Mouse (Mus musculus) frontal cortex, adult 2 months (tissue): ENCODE results near the gene Asap3. TPM values are rescaled to one million over a fixed set of nuclear protein-coding genes. Genes with fewer than 3 reads are reported as not detected.
A peak's percentile ranks its signal among the peaks of the same experiment; 100 is the strongest.

Experiments used
- DNase-seq, 2 experiments: peaks; one replicate each; pipeline ENCODE4 v3.0.0; 2022; ENCODE audit warnings: low spot score in 1 of 2; ENCODE audit errors: extremely low spot score in 1 of 2
- polyA plus RNA-seq: library from polyadenylated mRNA; depleted of rRNA; stranded (reverse); fragments of >200 nt; gene quantifications from 2 replicates; pipeline ENCODE4 v1.2.3, GENCODE M21; 2012; rRNA removed

Gene Asap3
- polyA plus RNA-seq: 4.3 and 4.6 TPM in 2 replicates

DNA sequence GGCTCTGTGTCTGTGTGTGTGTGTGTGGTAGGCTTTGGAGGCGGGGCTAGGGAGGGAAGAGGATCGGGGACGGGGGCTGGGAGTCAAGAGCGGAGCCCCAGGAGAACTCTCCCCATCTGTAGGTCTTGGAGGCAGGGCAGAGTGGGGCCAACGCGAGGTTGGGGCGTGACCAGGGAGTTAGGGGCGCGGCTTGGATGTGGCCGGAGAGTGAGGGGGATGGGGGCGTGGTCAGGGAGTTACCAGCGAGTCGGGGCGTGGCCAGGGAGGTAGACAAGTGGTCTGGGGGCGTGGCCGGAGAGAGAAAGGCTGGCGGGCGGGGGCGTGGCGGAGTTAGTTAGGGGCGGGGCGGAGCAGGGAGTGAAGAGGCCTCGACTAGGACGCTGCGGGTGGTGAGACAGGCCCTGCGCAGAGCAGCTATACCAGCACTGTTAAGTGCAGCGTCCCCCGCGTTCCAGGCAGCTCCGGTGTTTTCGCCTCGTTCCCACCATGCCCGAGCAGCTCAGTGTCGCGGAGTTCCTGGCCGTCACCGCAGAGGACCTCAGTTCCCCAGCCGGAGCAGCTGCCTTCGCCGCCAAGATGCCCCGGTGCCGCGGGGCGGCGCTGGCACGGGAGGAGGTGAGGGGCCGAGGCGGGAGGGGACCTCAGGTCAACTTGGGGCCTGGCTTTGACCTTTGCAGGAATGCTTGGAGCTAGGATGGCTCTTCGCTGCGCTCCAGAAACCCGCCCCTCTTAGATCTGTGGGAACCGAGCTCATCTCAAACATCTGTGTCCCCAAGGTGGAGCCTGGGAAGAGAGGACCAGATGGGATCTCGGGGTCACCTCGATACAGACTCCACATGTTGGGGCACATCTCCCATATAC lies at the start of gene Asap3:
Asap3 (plus strand) TSS at position 333 of the 861 bp plus-strand sequence.
- DNase-seq: peak; percentile 67 to 83

GRCm38 (mm10) chr4:136158498-136158897 lies 47.7 kb upstream of the Asap3 start:
- DNase-seq: no peak

- DNase-seq: peak; percentile 57 to 88
Measured at GRCm38 (mm10) chr4:136159802-136160397, 46.3 kb upstream of the Asap3 start.

DNA sequence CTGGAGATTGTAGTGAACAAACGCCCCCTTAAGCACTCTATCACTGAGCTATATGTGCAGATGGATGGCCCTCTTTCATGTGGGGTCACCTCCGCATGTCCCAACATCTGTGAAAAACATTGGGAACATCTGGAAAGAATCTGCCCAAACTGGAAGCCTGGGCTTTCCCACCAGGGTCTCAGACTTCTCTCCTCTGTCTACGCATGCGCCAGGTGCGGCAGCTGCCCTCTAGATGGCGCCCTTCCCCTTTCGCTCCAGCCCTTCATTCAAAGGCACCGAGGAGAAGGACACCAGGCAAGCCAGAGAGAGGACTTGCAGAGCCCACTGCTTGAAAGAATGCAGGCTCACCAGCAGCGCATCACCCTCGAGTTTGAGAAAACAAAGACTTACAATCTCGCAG lies 42.7 kb upstream of the Asap3 start:
- peak; percentile 36 to 92 for DNase-seq

DNA sequence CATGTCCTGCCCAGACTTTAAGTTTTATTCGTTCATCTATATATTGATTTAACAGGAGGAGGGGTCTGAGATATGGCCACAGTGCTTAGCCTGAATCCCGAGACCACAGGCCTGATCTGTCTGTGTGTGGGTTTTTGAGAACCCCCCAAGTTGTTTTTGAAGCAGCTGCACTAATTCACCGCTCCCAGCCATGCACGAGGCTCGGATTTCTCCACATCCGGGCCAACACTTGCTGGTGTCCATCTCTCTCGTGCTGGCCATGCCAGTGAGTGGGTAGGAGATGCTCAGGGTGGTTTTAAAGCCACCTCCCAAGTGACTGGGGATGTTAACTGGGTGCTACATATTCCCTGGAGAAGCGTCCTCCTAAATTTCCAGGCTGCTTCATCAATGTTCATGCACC lies 41.2 kb upstream of the Asap3 start:
- DNase-seq: no peak

DNA sequence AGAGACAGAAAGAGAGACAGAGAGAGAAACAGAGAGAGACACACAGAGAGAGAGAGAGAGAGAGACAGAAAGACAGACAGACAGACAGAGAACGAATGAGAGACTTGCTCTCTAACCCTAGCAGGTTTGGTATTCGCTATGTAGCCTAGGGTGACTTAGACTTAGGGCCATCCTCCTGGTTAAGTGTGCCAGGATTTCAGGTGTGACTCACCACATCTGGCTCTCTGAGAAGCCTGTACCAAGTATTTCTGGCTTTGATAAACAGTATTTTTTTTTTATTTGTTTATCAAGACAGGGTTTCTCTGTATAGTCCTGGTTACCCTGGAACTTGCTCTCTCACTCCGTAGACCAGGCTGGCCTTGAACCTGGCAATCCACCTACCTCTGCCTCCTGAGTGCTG lies 38.5 kb upstream of the Asap3 start:
- no peak for DNase-seq

DNA sequence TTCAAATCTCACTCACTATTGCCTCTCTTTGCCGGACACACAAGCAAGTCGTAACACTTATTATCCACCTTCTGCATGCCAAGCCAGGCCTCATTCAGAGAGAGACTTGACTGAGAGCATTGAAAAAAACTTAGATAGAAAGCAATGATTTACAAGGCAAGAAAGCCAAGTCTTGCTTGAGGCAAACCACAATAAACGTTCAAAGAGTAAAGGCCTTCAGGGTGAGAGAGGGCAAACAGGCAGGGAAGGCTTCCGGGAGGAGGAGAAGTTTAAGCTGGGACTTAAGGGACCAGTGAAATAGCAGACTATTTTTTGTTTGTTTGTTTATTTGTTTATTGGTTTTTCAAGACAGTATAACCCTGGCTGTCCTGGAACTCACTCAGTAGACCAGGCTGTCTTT lies 35.8 kb upstream of the Asap3 start:
- DNase-seq: no peak

DNA sequence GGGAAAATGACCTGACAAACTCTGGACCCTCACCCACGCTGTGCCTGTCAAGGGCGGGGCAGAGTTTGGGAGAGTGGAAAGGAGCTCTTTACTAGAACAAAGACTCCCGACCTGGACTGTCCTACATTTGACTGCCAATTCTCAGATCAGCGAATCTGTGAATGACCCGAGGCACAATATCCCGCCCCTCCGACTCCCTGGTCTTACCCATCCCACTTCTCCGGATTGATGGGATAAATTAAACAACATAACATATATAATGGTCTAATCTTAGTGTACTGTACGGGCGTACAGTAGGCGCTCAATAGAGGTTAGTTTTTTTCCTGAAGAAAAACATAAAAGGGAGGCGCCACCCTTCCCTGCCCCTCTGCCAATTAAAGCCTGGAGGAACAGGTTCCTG lies 34.7 kb upstream of the Asap3 start:
- DNase-seq: no peak

- peak in 1 of 2 experiments; percentile 57 for DNase-seq
Measured at GRCm38 (mm10) chr4:136172011-136172541, 34.1 kb upstream of the Asap3 start, which contains the start of gene E2f2. Gene E2f2, plus strand, starts transcription at chr4:136172394.

DNA sequence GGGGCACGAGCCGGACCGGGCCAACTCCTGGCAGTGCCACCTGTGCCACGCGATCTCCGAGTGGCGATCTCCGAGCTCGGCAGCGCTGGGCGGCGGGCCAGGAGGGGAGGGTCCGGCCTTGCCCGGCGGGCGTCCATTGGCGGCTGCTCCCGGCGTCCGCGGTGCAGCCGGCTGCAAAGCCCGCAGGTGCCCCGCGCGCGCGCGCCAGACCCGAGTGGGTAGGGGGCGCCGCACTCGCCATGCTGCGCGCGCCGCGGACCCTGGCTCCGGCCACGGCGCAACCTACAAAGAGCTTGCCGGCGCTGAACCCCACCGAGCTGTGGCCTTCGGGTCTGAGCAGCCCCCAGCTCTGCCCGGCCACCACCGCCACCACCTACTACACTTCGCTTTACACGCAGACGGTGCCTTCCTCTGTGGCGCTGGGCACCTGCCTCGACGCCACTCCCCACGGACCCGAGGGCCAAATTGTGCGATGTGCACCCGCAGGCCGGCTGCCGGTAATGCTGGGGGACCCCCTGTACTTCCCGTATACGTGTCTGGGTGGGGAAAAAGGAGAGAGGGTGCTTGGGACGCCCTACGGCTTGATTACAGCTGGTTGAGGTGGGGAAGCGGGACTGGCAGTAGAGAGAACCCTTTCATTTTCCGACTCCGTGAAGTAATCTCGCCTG lies 33.5 kb upstream of the Asap3 start:
- no peak for DNase-seq

- no peak for DNase-seq
Measured at GRCm38 (mm10) chr4:136173210-136173715, 32.9 kb upstream of the Asap3 start.

DNA sequence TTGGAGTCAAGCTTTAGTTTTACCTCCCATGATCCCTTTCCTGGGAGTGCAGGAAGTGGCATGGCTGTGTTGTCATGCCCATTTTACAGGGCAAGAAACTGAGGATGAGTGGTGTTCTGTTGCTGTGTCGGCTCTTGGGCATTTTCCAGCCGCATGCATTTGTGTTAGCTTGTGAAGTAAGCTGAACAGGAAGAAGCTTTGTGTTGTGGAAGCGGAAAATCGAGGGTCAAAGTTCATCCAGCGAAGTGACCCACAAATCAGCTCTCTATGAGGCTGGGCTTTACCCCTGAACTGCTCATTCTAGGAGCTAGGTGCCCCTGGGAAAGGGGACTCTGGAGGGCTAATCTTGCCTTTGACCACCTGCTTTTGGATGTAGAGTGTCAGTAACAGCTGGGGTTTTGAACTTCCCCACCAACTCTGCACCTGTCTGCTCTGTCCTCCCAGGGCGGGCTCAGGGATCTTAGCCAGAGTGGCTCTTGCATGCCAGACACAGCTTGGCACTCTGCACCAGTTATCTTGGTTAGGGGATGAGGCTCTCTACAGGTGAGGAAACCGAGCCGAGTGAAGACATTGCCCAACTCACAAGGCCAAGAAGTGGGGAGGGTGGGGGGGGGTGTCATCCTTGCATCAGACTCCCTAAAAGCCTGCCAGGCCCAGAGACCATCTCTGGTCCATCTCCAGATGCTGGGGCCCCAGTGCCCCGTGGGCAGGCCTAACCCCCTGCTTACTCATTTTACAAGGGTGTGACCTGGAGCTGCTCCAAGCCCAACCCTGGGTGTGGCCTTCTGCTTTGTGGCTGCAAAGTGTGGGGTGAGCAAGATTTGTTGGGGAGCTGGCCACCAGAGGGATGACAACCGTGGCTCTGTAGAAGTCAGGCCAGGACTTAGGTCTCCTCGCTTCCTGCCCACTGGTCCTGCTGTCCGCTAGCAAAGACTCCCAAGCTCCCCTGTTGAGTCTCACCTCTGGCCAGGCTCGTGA lies 31.7 kb upstream of the Asap3 start:
- no peak for DNase-seq

GRCm38 (mm10) chr4:136176022-136176552 lies 30.1 kb upstream of the Asap3 start:
- no peak for DNase-seq

DNA sequence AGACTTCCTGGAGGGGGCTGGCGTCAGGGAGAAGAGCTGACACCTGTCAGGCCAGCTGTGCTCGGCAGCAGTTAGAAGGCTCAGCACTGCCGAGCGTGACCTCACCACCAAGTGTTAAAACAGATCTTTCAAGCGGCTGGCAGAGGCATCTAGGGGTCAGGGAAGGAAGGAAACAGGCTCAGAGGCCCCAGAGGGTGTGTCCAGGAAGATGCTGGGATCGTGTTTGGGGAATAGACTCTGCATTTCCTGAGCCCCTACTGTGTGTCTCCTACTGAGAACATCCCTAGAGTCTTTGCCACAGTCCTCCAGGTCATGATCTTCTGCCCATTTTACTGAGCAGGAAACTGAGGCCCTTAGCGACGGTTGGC lies 28.9 kb upstream of the Asap3 start:
- no peak for DNase-seq

GRCm38 (mm10) chr4:136177612-136178474 lies 28.3 kb upstream of the Asap3 start:
- no peak for DNase-seq

GRCm38 (mm10) chr4:136178475-136178921 lies 27.7 kb upstream of the Asap3 start:
- DNase-seq: no peak

GRCm38 (mm10) chr4:136179456-136179855 lies 26.7 kb upstream of the Asap3 start:
- DNase-seq: no peak

DNA sequence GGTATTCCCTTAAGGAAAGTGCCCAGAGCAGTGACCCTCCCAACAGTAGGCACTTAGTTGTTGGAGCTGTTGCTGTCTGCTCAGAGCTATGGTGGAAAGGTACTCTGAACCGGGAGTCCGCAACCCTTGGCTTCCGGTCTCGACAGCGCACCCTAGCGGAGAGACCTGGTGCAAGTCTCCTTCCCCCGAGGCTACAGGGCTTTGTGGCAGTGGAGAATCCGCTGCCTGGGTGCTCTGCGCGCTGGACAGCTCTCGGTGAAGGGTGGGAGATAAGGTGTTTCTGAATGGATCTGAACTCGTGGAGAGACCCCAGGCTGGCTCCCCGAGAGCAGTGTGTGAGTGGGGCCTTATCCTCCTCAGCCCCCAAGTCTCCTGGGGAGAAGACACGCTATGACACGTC lies 26.2 kb upstream of the Asap3 start:
- peak; percentile 43 to 81 for DNase-seq
